Mouse (Mus musculus) ovary, adult 18-20 months (tissue): ENCODE measurements around the gene Asb17.
"Not testable (repeated sequence)": the region's sequence is repeated elsewhere in the genome, so short reads cannot be mapped to it uniquely, and the experiment has no call there.

Experiments used
- DNase-seq: peaks from one replicate; pipeline ENCODE4 v3.0.0; 2022; ENCODE audit warnings: low spot score, mixed read lengths

Gene Asb17

GRCm38 (mm10) chr3:153844030-153844429 lies at the start of gene Asb17:
Gene Asb17 (plus strand): TSS chr3:153844209.
- no peak for DNase-seq

- DNase-seq: no peak
These were observed 46.4 kb upstream of the Asb17 start for GRCm38 (mm10) chr3:153797574-153797973.

- no peak for DNase-seq
These were observed 44.4 kb upstream of the Asb17 start for GRCm38 (mm10) chr3:153799603-153800002.

GRCm38 (mm10) chr3:153800690-153801089 lies 43.3 kb upstream of the Asb17 start:
- no peak for DNase-seq

- DNase-seq: no peak
These were observed 42.5 kb upstream of the Asb17 start for GRCm38 (mm10) chr3:153801541-153801940.

GRCm38 (mm10) chr3:153802640-153803039 lies 41.4 kb upstream of the Asb17 start:
- DNase-seq: no peak

- DNase-seq: no peak
These were observed 40.0 kb upstream of the Asb17 start for GRCm38 (mm10) chr3:153804032-153804431.

GRCm38 (mm10) chr3:153806077-153806772 lies 37.8 kb upstream of the Asb17 start:
- peak; percentile 82 for DNase-seq

- DNase-seq: no peak
These were observed 37.1 kb upstream of the Asb17 start for GRCm38 (mm10) chr3:153806773-153807443.

GRCm38 (mm10) chr3:153807444-153808149 lies 36.4 kb upstream of the Asb17 start:
- no peak for DNase-seq

- no peak for DNase-seq
These were observed 35.6 kb upstream of the Asb17 start for GRCm38 (mm10) chr3:153808406-153808805.

- DNase-seq: no peak
These were observed 30.0 kb upstream of the Asb17 start for GRCm38 (mm10) chr3:153814026-153814425.

GRCm38 (mm10) chr3:153817376-153817890 lies 26.6 kb upstream of the Asb17 start:
- DNase-seq: no peak

GRCm38 (mm10) chr3:153818723-153819122 lies 25.3 kb upstream of the Asb17 start:
- DNase-seq: no peak

- no peak for DNase-seq
These were observed 24.6 kb upstream of the Asb17 start for GRCm38 (mm10) chr3:153819438-153819837.

- DNase-seq: no peak
These were observed 20.1 kb upstream of the Asb17 start for GRCm38 (mm10) chr3:153823671-153824515.

- no peak for DNase-seq
These were observed 18.8 kb upstream of the Asb17 start for GRCm38 (mm10) chr3:153825197-153825596.

- DNase-seq: no peak
These were observed 17.4 kb upstream of the Asb17 start for GRCm38 (mm10) chr3:153826616-153827015.

- DNase-seq: not testable (repeated sequence)
These were observed 14.2 kb upstream of the Asb17 start for GRCm38 (mm10) chr3:153829788-153830187.

GRCm38 (mm10) chr3:153831014-153831872 lies 12.8 kb upstream of the Asb17 start:
- no peak for DNase-seq
